In genomic region chr4:135879021-135879420, GRCm38 (mm10) we compare ENCODE assay signal across 15 mouse cellular contexts. TPM values are rescaled to one million over a fixed set of nuclear protein-coding genes. Genes with fewer than 3 reads are reported as not detected.
"Had no signal": no experiment of that assay in that cellular context is flagged by ENCODE, and none has a peak within 500 bp of the region (broad histone marks: within the 10 kb centered on the region; RNA-seq: fewer than 3 reads in every experiment).

No protein-coding gene starts in this region.

- H3K36me3 ChIP-seq: kidney, embryonic 15.5 days; liver, embryonic 13.5 days; midbrain, embryonic 15.5 days; neural tube, embryonic 13.5 days had no signal

- H3K9me3 ChIP-seq: kidney, embryonic 15.5 days; liver, embryonic 13.5 days; megakaryocyte, embryonic 14.5 days; midbrain, embryonic 15.5 days; neural tube, embryonic 13.5 days had no signal

- H3K9ac ChIP-seq: kidney, embryonic 15.5 days; liver, embryonic 13.5 days; midbrain, embryonic 15.5 days; neural tube, embryonic 13.5 days had no signal

- H3K4me3 ChIP-seq: kidney, embryonic 15.5 days; left cerebral cortex, adult 2 months; liver, embryonic 13.5 days; megakaryocyte, embryonic 14.5 days; midbrain, embryonic 15.5 days; neural tube, embryonic 13.5 days had no signal

- H3K27me3 ChIP-seq: kidney, embryonic 15.5 days; liver, embryonic 13.5 days; midbrain, embryonic 15.5 days; neural tube, embryonic 13.5 days had no signal

- H3K4me2 ChIP-seq: kidney, embryonic 15.5 days; liver, embryonic 13.5 days; midbrain, embryonic 11.5 days; midbrain, embryonic 15.5 days; neural tube, embryonic 13.5 days had no signal

- H3K27ac ChIP-seq: kidney, embryonic 15.5 days; left cerebral cortex, adult 2 months; liver, embryonic 13.5 days; midbrain, embryonic 15.5 days; neural tube, embryonic 13.5 days had no signal

- DNase-seq: kidney, adult 11 months; kidney, adult 8-10 months; kidney, postnatal 36 days; layer of hippocampus, postnatal 36 days; liver, embryonic 13.5 days; lung, adult 2 months; lung, postnatal 36 days; thymus, adult 18-20 months; thymus, postnatal 36 days had no signal

- ATAC-seq: midbrain, embryonic 15.5 days had no signal

RNA-seq across cellular contexts. Expression of gene Cnr2, which starts 16.2 kb away (rescaled TPM):
- polyA plus RNA-seq: midbrain, embryonic 15.5 days had no signal
